Mouse (Mus musculus) megakaryocyte progenitor cell, adult 5-6 weeks (primary cell): ENCODE data around the gene Cpne5. TPM values are rescaled to one million over a fixed set of nuclear protein-coding genes. Genes with fewer than 3 reads are reported as not detected.
A peak's percentile ranks its signal among the peaks of the same experiment; 100 is the strongest.
"Not testable (repeated sequence)": the region's sequence is repeated elsewhere in the genome, so short reads cannot be mapped to it uniquely, and the experiment has no call there.

ENCODE experiments used
- ATAC-seq: replicated peaks from 2 replicates; pipeline ENCODE4 v1.8.0; 2016; ENCODE audit warnings: mild to moderate bottlenecking, moderate TSS enrichment, inconsistent platforms; ENCODE audit not compliant: poor library complexity
- total RNA-seq, 2 experiments: library from RNA; stranded (forward) in 1 of 2; stranded (reverse) in 1 of 2; fragments of 157-497, 149-512 nt in 1 of 2; fragments of 200-1000 nt in 1 of 2; gene quantifications; 2 replicates each; pipeline versions ENCODE4 v1.2.3 to v1.2.4; 2015 to 2017

Gene Cpne5
- total RNA-seq, 2 experiments from 2014 or later: 0.64 to 0.96 TPM

DNA sequence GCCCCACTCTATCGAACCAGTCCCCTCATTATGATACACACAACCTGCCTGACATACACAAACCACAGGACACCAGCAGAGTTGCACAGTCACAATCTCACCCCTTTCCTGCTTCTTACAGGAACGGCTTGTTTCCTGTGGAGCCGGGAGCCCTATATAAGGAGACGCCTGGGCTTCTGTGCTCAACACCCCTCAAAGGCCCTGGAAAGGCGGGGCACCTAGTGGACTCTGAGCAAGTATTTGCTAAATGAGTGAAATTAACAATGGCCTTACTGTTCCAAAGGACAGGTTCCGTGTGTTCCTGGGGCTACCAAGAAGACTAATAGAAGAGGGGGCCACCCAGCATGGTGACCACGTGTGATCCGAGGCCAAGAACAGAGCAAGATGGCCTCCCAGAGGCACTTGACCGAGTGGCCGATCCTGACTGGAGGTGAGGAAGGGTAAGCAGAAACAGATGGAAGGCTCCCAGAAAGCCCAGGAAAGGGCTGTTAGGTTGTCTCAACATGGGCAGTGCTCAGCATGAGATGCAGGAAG lies 20.1 kb upstream of the Cpne5 start:
- no peak for ATAC-seq

DNA sequence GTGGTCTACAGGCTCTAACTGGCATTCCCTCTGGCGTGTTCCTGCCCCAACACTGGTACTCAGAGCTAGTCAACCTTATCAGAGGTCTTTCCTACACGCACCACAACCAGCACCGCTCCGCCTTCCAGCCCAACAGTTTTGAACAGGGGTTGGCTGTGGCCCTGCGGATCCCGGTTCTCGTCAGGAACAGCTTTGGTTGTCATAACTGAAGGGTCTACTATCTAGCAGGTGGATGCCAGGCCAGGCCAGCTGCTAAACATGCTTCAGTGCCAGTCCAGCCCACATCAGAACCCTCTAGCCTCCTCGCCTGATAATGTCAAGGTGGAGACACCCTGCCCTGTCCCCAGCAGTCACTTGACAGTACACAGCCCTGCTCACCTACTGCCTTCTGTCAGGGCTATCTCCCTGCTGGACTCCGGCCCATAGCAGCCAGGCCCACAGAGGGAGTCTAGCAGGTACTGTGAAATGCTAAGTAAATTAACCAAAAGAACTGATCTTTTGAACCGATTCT lies 19.1 kb upstream of the Cpne5 start:
- ATAC-seq: no peak; the same call in 1 of the 2 replicates

DNA sequence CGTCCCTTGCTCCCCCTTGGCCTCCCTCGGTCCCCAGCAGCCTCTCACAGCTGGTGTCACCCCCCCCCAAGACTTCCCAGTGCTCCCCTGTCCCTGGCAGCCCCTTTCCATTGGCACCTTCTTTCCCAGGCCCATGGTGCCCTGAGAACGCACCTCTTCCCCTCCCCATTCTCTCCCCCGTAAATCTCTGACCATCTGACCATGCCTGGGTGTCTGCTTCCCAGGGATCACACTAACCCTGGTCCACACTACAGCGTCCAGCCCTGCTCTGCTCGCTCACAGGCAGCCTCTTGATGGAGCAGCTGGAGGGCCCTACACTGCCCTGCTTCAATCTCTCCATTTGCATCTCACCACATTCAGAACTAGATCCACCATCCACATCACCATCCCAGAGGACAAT lies 18.5 kb upstream of the Cpne5 start:
- no peak for ATAC-seq

DNA sequence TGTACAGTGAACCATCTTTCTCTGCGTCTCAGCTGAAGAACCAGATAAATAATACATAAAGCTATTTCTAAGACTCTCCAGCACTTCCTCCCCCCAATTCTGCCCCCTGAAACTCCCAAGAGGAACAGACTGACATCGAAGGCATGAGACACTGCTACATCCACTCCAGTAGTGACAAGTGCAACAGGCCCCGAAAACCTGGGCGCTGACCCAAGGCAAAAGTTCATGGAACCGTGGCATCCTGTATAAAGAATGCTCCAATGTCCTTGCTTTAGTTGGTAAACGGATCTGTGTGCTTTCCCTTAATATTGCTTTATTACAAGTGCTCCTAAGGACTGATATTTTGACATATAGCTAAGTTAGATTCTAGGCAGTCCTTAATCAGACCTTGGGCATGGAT lies 16.8 kb upstream of the Cpne5 start:
- ATAC-seq: not testable (repeated sequence)

DNA sequence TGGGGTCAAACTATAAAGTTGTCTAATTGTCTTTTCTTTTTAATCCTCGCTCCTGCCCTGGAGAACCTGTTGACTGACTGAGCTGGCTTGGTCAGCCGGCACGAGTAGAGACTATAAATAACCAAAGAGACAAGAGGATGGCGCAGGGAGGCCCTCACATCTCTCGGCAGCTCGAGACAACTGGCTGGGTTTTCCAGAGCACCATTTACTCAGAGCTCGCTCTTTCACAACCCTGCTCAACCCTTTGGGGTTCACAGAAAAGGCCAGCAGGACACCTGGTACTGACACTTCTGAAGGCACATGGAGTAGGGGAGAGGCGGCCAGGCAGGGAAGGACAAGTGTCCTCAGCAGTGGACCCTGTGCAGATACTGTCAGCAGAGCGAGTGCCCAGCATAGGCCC lies 15.7 kb upstream of the Cpne5 start:
- no peak for ATAC-seq

DNA sequence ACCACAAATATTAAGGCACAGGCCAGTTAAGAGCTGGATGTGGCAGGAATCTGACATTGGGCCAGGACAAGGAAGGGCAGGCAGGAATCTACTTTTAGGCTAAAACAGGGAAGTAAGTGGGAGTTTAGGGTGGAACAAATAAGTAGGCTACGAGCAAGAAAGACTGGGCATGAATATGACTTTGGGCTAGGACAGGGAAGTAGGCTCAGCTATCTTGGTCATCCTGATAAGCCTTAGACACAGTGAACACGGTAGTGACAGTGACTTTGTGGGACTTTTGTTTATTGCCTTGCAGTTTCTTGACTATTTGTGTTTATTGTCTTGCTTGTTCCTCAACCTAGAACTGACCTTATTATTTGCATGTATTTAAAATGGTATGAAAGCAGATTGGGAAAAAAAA lies 15.3 kb upstream of the Cpne5 start:
- ATAC-seq: no peak

DNA sequence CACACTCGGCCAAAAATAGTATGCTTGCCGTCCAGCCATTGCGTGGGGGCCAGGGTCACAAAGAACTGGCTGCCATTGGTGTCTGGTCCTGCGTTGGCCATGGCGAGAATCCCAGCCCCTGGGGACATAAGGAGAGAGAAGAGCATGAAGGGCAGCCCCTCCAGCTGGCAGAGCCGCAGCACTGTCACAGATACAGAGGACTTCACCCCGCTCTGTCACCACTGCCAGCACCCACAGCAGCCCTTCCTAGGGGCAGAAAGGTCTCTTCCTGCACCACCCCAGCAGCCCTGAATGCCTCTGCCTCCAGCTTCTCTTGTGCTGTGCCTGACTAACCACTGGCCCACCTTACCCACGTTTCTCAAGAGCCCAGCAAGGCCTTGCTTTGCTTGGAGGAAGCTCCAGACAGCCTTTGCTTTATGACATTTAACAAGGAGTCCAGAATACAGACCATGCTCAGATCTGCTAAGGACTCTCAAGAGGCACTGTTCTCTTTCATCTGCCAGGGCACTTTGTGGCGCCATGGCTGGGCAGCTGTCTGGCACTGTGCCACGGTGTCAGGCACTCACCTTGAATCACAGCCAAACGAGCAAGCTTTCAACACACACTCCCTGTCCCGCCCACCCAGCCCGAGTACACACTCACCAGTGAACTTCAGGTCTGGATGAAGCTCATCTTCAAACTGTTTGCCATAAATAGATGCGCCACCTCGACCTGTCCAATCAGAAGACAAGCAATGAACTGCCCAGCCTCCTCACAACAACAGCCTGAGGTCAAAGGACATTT lies 13.8 kb upstream of the Cpne5 start:
- ATAC-seq: no peak

DNA sequence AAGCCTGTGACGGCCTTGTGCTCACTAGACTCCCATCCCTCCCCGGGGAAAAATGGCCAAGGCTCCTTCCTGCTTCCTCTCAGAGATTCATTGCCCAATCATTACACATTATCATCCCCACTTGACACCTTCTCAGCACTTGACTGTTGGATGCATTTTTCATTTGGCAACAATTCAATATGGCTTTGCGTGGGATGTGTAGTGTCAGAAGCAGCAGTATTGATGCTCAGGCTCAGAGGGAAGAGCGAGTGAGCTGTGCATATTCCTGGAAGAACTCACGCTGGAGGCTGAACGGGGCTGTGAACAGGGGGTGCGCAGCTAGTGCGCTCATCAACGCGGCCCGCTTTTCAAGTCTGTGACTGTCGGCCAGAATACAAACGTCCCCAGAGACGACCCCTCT lies 13.0 kb upstream of the Cpne5 start:
- ATAC-seq: not testable (repeated sequence)

DNA sequence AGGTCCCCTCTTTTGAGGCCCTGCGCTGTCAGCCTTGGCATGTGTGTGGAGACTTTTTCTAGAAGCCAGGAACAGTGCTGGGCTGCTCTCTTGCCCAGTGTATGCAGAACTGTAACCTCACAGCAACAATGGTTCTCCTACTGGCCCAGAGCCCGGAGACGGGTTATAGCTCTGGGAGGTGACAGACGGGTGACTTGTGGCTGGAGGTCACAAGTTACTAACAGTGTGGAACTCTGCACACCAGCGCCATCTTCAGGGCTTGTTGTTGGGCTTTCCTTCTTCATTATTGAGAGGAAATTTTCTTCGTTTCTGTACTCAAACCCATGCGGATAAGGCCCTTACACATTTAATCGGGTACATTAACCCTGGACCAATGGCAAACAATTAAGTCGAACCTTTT lies 11.5 kb upstream of the Cpne5 start:
- peak; percentile 48 for ATAC-seq

DNA sequence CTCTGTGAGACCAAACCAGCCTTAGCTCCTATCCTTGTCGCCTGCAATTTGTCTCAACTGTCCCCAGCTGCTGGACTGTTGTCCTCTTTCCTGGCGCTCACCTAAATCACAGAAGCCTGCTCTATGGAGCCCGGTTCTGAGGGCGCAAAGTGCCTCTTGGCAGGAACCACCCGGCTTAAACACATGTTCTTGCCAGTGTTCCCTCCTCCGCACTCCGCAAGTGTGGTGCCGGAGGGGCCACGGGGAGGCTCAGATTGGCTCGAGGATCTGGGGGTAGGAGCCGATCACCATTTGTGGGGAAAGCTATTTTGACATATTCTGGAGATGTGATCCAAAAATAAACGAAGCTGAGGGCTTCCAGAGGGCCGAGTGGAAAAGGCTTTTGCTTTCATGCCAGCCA lies 9.9 kb upstream of the Cpne5 start:
- ATAC-seq: no peak

DNA sequence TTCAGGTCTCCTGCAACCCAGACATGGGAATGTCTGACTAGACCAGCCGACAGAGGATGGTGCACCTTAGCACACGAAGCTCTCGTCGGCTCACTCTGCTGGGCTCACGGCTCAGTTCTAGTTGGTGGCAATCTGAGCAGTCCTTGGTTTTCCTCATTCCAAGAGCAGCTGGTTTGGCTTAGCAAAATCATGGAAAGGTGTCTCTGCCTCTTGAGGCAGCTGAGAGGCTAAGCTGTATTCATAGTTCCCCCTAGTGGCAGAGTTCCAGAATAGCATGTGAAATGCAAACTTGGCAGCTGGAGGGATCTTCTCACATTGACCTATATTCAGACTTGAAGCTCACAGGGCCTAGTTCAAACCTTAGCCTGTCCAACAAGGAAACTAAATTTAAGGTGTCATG lies 8.6 kb upstream of the Cpne5 start:
- peak; percentile 61 for ATAC-seq

DNA sequence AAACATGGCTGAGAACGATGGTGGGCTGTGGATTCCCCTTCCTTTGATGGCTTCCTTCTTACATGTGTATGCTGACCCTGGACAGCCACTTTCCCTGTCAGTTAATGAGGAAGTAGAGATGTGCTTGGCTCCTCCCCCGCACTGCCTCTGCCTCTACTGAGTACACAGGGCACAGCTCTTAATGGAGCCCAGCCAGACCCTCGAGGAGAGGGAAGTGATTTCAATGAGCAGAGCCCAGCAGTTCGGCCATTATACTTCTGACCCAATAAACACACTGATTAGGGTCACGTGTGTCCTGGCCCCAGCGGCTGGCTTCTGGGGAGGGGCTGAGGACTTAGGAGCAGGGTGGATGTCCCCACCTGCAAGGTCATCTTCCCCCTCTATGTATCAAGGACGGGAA lies 7.8 kb upstream of the Cpne5 start:
- peak; percentile 71 for ATAC-seq

DNA sequence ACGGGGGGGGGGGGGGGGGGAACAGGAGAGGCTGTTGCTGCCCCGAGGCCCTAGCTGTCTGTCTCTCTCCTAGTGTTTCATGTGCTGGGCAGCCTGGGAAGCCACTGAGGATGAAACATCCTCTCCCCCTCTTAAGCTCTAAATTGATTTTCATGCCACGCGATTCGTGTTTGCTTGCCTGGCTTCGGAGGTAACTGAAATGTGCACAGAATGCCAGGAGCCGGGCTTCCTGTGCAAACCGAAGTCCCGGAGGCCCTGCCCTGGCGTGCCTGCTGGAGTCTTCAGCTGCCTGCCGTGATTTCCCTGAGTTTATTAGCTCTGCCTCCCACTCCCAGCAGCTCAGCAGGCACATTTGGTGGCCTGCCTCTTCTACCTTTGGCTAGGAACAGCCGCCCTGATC lies 6.9 kb upstream of the Cpne5 start:
- no peak for ATAC-seq

DNA sequence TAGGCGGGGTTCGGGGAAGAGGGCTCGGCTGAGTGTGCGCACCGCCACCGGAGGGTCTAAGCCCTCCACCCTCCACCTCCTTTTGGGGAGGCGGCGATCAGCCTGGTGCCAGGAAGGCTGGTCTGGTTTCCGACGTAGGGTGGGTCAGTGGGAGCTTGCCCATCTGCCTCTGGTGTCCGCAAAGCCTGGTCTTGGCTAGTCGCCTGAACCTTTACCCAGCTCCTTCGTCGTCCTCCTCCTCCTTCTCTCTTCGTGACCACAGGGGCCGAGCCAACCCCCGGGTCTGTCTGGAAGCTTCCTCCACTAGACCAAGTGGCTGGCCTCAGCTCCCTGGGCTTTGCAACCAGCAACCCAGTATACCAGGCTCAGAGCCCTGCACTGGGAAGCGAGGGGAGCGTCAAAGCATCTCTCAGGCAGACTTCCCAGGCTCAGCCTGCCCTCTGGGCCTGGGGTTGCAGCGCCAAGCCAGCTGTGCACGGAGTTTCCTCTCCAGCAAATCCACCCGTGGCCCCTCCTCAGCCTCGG lies 516 bp upstream of the Cpne5 start:
- peak; percentile 17; the same call in 1 of the 2 replicates for ATAC-seq

DNA sequence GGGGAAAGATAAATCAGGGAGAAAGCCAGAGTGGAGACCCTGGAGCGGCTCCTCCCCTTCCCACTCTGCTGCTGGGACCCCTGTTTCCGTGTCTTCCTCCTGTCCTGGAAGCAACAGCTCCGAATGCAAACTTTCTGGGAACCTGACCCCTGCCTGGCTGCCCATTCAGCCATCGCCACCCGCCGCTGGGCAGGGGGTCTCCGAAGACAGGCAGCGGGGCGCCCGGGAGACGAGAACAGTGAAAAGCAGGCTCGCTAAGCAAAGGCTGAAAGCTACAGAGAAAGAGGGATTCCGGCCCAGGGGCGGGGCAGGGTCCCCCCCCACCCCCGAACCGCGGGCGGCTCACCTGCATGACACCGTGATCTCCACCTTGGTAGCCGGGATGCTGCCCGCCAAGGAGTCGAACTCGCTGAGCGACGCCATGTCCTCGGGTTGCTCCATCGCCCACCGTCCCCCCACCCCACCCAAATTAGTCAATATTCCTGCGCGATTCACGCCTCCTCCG lies 648 bp downstream of the Cpne5 start:
- no peak for ATAC-seq

DNA sequence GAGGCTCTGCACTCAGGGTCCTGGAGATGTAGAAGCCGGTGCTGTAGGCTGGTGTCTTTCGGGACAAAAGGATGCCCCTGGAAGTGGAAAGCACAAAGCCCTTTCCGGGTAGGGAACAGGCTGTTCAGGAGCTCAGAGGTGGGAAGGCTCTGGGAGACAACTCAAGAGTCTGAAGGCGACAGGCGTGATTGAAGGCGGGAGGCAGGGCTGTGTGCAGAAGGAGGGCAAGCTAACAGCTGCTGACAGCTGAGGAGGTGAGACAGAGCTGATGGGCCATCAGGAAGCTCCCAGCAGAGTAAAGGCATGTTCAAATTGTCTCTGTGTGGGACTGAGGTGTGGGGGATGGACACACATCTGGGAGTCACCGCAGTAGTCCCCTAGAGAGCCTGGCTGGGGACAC lies 1.9 kb downstream of the Cpne5 start:
- ATAC-seq: no peak

DNA sequence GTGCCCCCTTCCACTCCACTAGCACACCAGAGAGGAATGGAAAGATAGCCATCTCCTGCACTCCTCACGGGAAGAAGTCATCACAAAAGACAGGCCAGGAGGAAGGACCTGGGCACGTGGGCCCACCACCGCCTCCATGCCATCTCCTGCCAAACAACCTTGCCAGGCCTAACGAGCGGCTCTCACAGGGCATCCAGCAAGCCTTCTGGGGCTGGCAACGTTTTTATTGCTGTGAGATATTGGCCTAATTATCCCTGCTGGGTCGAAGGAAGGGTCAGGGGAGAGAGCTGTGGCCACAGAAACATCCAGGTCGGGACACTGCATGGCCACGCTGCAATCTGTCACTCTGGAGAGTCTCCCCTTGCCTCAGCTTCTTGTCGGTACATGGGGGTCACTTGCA lies 6.9 kb downstream of the Cpne5 start:
- no peak for ATAC-seq

DNA sequence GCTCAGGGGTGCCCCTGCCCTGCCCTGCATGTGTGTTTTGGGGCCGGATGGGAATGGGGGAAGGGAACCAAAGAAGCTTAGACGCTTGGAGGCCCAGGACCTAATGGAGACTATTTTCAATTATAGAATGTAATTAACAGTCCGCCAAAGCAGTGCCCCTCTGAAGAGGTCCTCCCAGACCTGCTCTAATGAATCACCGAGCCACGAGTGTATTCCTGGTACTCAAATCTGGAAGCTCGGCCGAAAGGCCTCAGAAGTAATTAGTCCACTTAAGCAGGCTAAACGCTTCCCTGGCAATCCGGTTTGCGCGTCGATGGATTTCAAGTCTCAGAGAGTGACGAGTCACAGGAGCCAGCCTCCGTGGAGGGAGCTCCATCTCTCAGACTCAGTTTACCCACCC lies 17.3 kb downstream of the Cpne5 start:
- ATAC-seq: no peak

DNA sequence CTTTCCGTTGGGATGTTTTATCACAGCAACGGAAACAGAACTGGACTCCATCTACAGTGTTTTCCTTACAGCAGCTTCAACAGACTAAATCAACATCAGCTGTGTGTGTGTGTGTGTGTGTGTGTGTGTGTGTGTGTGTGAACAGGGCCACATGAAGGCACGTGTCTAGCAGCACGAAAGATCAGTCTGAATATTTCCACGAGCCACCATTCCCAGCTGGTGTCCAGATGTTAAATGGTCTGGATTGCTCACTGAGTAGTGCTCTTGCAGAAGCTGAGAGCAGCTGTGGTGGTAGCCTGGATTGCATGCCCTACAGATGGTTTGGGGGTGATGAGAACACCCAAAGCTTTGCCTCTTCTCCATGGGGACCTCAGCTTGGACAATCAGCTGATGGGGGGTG lies 19.9 kb downstream of the Cpne5 start:
- no peak for ATAC-seq

DNA sequence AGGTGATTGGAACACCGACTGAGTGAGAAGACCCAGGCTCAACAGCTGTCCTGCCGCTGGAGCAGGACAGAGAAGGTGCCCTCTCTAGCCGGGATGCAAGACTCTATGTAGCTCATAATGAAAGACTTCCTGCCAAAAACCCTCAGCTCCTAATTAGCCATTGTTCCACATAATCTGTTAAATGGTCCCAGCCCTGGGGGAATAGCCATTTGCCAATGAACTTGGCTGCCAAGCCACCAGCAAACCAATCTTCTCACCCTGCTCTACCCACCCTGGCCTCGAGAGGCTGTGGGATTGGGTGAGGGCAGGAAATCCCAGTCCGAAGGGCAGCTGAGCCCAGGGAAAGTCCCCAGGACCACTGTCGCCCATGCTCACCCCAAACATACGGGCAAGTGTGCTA lies 21.9 kb downstream of the Cpne5 start:
- no peak for ATAC-seq

DNA sequence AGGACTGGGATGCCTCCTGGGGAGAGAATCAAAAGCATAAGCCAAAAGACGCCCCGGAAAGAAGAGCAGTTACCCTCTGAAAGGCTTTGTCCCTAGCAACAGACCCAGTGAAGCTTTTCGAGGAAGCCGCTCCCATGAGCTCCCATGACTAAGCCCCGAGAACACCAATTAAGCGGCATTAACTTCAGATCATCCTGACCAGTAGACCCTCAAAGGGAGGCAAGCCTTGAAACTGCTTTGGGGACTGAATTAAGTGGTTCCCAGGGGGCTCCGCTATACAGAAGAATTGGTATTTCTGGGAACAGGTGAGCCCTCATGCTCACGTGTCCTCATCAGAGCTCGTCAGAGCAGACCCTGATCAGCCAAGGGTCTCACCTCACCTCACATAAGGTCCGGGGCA lies 23.3 kb downstream of the Cpne5 start:
- no peak for ATAC-seq

DNA sequence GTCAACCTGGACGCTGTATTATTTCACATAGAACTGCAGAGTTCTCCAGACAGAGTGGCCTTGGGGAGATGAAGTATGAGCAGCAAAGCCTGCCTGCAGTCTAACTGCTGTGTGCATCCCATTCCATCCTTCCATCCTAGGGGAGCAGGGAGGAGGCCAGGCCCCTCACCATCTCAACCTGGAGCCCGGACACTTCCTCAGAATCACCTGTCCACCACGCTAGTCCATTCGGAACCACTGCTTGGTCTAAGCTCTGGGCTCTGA lies 23.8 kb downstream of the Cpne5 start:
- ATAC-seq: no peak
